Mouse (Mus musculus): Measurements from ENCODE around the gene Rac3. TPM values are rescaled to one million over a fixed set of nuclear protein-coding genes. Genes with fewer than 3 reads are reported as not detected.

Rac3 gene
- polyA plus RNA-seq, 1 experiment: 16.6 TPM

GRCm38 (mm10) chr11:120679909-120680308 is 41.4 kb upstream of the Rac3 start:
- H3K9me3 ChIP-seq (replicated peaks; ENCODE audit: control insufficient read depth, insufficient read depth, low read length, poor library complexity, severe bottlenecking): no peaks in the 10 kb centered on the region
- no peak overlapping the region for H3K4me3 ChIP-seq (ENCODE audit: low read depth, low read length)
- no peaks in the 10 kb centered on the region for H3K4me1 ChIP-seq (ENCODE audit: control insufficient read depth, insufficient read depth, low read length)
- H3K27ac ChIP-seq (ENCODE audit: insufficient read depth, low read length): no peak overlapping the region
- peaks cover 5% of the 10 kb centered on the region; the same call in 1 of the 2 replicates for H3K36me3 ChIP-seq (ENCODE audit: control insufficient read depth, insufficient read depth, low read length, poor library complexity, severe bottlenecking)
- TF ChIP-seq CTCF (IDR thresholded peaks at IDR 0.05; ENCODE audit: low read depth, low read length): peak; percentile 44
- TF ChIP-seq EP300 (IDR thresholded peaks at IDR 0.05; ENCODE audit: insufficient read depth, low read depth, low read length): no peak
- no peaks in the 10 kb centered on the region for H3K27me3 ChIP-seq (ENCODE audit: control insufficient read depth, insufficient read depth, low read length, poor library complexity, severe bottlenecking)
- no peak overlapping the region for H3K9ac ChIP-seq (ENCODE audit: low read depth, poor library complexity, severe bottlenecking)

DNA sequence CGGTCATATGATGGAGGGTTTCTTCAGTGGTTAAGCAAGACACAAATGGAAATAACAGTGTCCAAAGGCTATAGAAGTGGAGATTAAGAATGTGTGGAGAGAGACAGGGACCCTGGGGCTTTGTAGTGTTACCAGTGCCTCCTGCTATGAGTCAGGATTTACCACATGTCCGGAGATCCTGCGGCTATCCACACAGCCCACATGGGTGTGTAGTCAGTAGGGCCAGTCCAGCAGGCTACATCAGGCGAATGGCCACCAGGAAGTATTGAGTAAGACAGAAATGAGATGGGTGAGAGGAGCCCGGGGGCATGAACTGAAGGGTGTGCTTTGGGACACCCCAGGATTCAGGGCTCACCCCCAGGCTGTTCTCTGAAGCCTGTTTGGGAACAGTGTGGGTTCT is 38.6 kb upstream of the Rac3 start:
- H3K4me3 ChIP-seq (ENCODE audit: low read depth, low read length): no peak overlapping the region
- no peak overlapping the region for H3K27ac ChIP-seq (ENCODE audit: insufficient read depth, low read length)
- TF ChIP-seq POLR2A (IDR thresholded peaks at IDR 0.05; ENCODE audit: insufficient read depth, low read length) (no peak), EP300 (IDR thresholded peaks at IDR 0.05; ENCODE audit: insufficient read depth, low read depth, low read length) (no peak), CTCF (IDR thresholded peaks at IDR 0.05; ENCODE audit: low read depth, low read length) (no peak)
- no peak overlapping the region for H3K9ac ChIP-seq (ENCODE audit: low read depth, poor library complexity, severe bottlenecking)
- no peaks in the 10 kb centered on the region for H3K27me3 ChIP-seq (ENCODE audit: control insufficient read depth, insufficient read depth, low read length, poor library complexity, severe bottlenecking)
- no peaks in the 10 kb centered on the region for H3K9me3 ChIP-seq (replicated peaks; ENCODE audit: control insufficient read depth, insufficient read depth, low read length, poor library complexity, severe bottlenecking)
- H3K36me3 ChIP-seq (ENCODE audit: control insufficient read depth, insufficient read depth, low read length, poor library complexity, severe bottlenecking): peaks cover 5% of the 10 kb centered on the region; the same call in 1 of the 2 replicates
- H3K4me1 ChIP-seq (ENCODE audit: control insufficient read depth, insufficient read depth, low read length): no peaks in the 10 kb centered on the region

- Histone ChIP-seq H3K9ac (ENCODE audit: low read depth, poor library complexity, severe bottlenecking) (no peak overlapping the region), H3K9me3 (replicated peaks; ENCODE audit: control insufficient read depth, insufficient read depth, low read length, poor library complexity, severe bottlenecking) (no peaks in the 10 kb centered on the region), H3K36me3 (ENCODE audit: control insufficient read depth, insufficient read depth, low read length, poor library complexity, severe bottlenecking) (peaks cover 5% of the 10 kb centered on the region), H3K4me3 (ENCODE audit: low read depth, low read length) (no peak overlapping the region), H3K27ac (ENCODE audit: insufficient read depth, low read length) (no peak overlapping the region), H3K4me1 (ENCODE audit: control insufficient read depth, insufficient read depth, low read length) (no peaks in the 10 kb centered on the region), H3K27me3 (ENCODE audit: control insufficient read depth, insufficient read depth, low read length, poor library complexity, severe bottlenecking) (no peaks in the 10 kb centered on the region)
- TF ChIP-seq POLR2A (IDR thresholded peaks at IDR 0.05; ENCODE audit: insufficient read depth, low read length) (no peak), EP300 (IDR thresholded peaks at IDR 0.05; ENCODE audit: insufficient read depth, low read depth, low read length) (no peak), CTCF (IDR thresholded peaks at IDR 0.05; ENCODE audit: low read depth, low read length) (no peak)
Observed at GRCm38 (mm10) chr11:120683536-120683935, 37.7 kb upstream of the Rac3 start.

DNA sequence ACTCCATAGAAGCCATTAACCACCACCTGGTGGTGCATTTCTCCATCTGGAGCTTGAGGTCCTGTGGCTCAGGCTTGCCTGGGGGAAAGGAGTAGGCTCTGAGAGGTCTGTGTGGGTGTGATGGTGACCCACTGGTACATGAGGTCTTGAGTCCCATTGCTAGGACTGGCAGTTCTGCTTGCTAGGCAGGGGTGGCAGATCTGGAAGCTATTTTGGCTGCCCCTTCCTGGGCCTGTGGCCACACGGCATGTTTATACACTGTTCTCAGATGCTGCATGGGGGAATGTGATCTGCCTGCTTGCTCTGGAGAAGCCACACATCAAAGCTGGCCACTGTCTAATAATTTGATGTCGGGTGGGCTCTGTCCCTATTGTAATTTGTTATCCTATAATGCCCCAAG is 37.2 kb upstream of the Rac3 start:
- no peak overlapping the region for H3K4me3 ChIP-seq (ENCODE audit: low read depth, low read length)
- TF ChIP-seq CTCF (IDR thresholded peaks at IDR 0.05; ENCODE audit: low read depth, low read length) (no peak), EP300 (IDR thresholded peaks at IDR 0.05; ENCODE audit: insufficient read depth, low read depth, low read length) (no peak), POLR2A (IDR thresholded peaks at IDR 0.05; ENCODE audit: insufficient read depth, low read length) (no peak)
- H3K9ac ChIP-seq (ENCODE audit: low read depth, poor library complexity, severe bottlenecking): no peak overlapping the region
- peaks cover 10% of the 10 kb centered on the region for H3K36me3 ChIP-seq (ENCODE audit: control insufficient read depth, insufficient read depth, low read length, poor library complexity, severe bottlenecking)
- no peaks in the 10 kb centered on the region for H3K27me3 ChIP-seq (ENCODE audit: control insufficient read depth, insufficient read depth, low read length, poor library complexity, severe bottlenecking)
- H3K9me3 ChIP-seq (replicated peaks; ENCODE audit: control insufficient read depth, insufficient read depth, low read length, poor library complexity, severe bottlenecking): no peaks in the 10 kb centered on the region
- H3K27ac ChIP-seq (ENCODE audit: insufficient read depth, low read length): no peak overlapping the region
- no peaks in the 10 kb centered on the region for H3K4me1 ChIP-seq (ENCODE audit: control insufficient read depth, insufficient read depth, low read length)

GRCm38 (mm10) chr11:120684660-120685059 is 36.6 kb upstream of the Rac3 start:
- Histone ChIP-seq H3K9ac (ENCODE audit: low read depth, poor library complexity, severe bottlenecking) (no peak overlapping the region), H3K36me3 (ENCODE audit: control insufficient read depth, insufficient read depth, low read length, poor library complexity, severe bottlenecking) (peaks cover 12% of the 10 kb centered on the region), H3K27ac (ENCODE audit: insufficient read depth, low read length) (no peak overlapping the region), H3K27me3 (ENCODE audit: control insufficient read depth, insufficient read depth, low read length, poor library complexity, severe bottlenecking) (no peaks in the 10 kb centered on the region), H3K4me1 (ENCODE audit: control insufficient read depth, insufficient read depth, low read length) (no peaks in the 10 kb centered on the region), H3K9me3 (replicated peaks; ENCODE audit: control insufficient read depth, insufficient read depth, low read length, poor library complexity, severe bottlenecking) (no peaks in the 10 kb centered on the region), H3K4me3 (ENCODE audit: low read depth, low read length) (no peak overlapping the region)
- TF ChIP-seq POLR2A (IDR thresholded peaks at IDR 0.05; ENCODE audit: insufficient read depth, low read length) (no peak), CTCF (IDR thresholded peaks at IDR 0.05; ENCODE audit: low read depth, low read length) (no peak), EP300 (IDR thresholded peaks at IDR 0.05; ENCODE audit: insufficient read depth, low read depth, low read length) (no peak)

GRCm38 (mm10) chr11:120686650-120687272 is 34.5 kb upstream of the Rac3 start:
- Histone ChIP-seq H3K27ac (ENCODE audit: insufficient read depth, low read length) (no peak overlapping the region), H3K4me3 (ENCODE audit: low read depth, low read length) (no peak overlapping the region), H3K27me3 (ENCODE audit: control insufficient read depth, insufficient read depth, low read length, poor library complexity, severe bottlenecking) (no peaks in the 10 kb centered on the region), H3K9ac (ENCODE audit: low read depth, poor library complexity, severe bottlenecking) (no peak overlapping the region), H3K9me3 (replicated peaks; ENCODE audit: control insufficient read depth, insufficient read depth, low read length, poor library complexity, severe bottlenecking) (no peaks in the 10 kb centered on the region), H3K4me1 (ENCODE audit: control insufficient read depth, insufficient read depth, low read length) (no peaks in the 10 kb centered on the region), H3K36me3 (ENCODE audit: control insufficient read depth, insufficient read depth, low read length, poor library complexity, severe bottlenecking) (peaks cover 11% of the 10 kb centered on the region)
- no peak for TF ChIP-seq CTCF (IDR thresholded peaks at IDR 0.05; ENCODE audit: low read depth, low read length)
- no peak for TF ChIP-seq EP300 (IDR thresholded peaks at IDR 0.05; ENCODE audit: insufficient read depth, low read depth, low read length)
- TF ChIP-seq POLR2A (IDR thresholded peaks at IDR 0.05; ENCODE audit: insufficient read depth, low read length): no peak
